Mouse (Mus musculus) embryonic facial prominence, embryonic 10.5 days (tissue): ENCODE results near the gene Zscan20. TPM values are rescaled to one million over a fixed set of nuclear protein-coding genes. Genes with fewer than 3 reads are reported as not detected.

Experiments used
- DNase-seq: peaks from one replicate; pipeline ENCODE4 v3.0.0-alpha.2; 2017; ENCODE audit warnings: low spot score
- H3K27ac ChIP-seq: fragments of 300-500 bp; sonication (generic); replicated peaks from 2 replicates; pipeline ENCODE4 v1.5.1; 2016; ENCODE audit warnings: mild to moderate bottlenecking
- H3K27me3 ChIP-seq: fragments of 300-500 bp; sonication (generic); replicated peaks from 2 replicates; pipeline ENCODE4 v1.6.1; 2016; ENCODE audit warnings: low read depth, mild to moderate bottlenecking; ENCODE audit not compliant: poor library complexity, severe bottlenecking
- H3K36me3 ChIP-seq: fragments of 300-500 bp; sonication (generic); replicated peaks from 2 replicates; pipeline ENCODE4 v1.6.1; 2016; ENCODE audit warnings: mild to moderate bottlenecking, moderate library complexity
- H3K4me1 ChIP-seq: fragments of 300-500 bp; sonication (generic); 2 replicates; pipeline ENCODE4 v1.6.1; 2016
- H3K4me3 ChIP-seq: fragments of 300-500 bp; sonication (generic); 2 replicates; pipeline ENCODE4 v1.5.1; 2016; ENCODE audit warnings: mild to moderate bottlenecking, moderate library complexity
- H3K9me3 ChIP-seq: fragments of 300-500 bp; sonication (generic); 2 replicates; pipeline ENCODE4 v1.6.1; 2016; ENCODE audit warnings: mild to moderate bottlenecking
- WGBS: fragments of 180-500 bp; shearing (Covaris S2); methylation state at CpG from one replicate; pipeline ENCODE4 v1.1.7; 2016; 5-methylcytosine and 5-hydroxymethylcytosine counted together
- polyA plus RNA-seq: library from polyadenylated mRNA; unstranded; fragments of >200 nt; fragmentation: Nextera tagmentation; extraction: Ambion mirVana; gene quantifications from 2 replicates; pipeline ENCODE4 v1.2.1, GENCODE M21; 2016

Gene Zscan20
- polyA plus RNA-seq = 7.1 and 7.8 TPM in 2 replicates

- peak; percentile 98 for DNase-seq
- H3K4me1 ChIP-seq = peaks cover 14% of the 10 kb centered on the region
- H3K4me3 ChIP-seq = peak within 1 kb of the TSS; percentile 82
- H3K27me3 ChIP-seq = 0 out of 2 replicates have a peak, but pooled peaks cover 4% of the 10 kb centered on the region
- peaks cover 17% of the 10 kb centered on the region for H3K36me3 ChIP-seq
- under 1% methylated on average over 24 of the region's 24 CpGs for WGBS
- peak within 1 kb of the TSS; percentile 87 for H3K27ac ChIP-seq
- H3K9me3 ChIP-seq = no peaks in the 10 kb centered on the region
These were observed at the start of gene Zscan20 for GRCm38 (mm10) chr4:128609925-128610402. Gene Zscan20, minus strand, starts transcription at chr4:128610098.

GRCm38 (mm10) chr4:128655446-128655845, 45.5 kb upstream of the Zscan20 start:
- Histone ChIP-seq H3K4me1 (peaks cover 51% of the 10 kb centered on the region), H3K27ac (0 out of 2 replicates have a peak overlapping the region, but pooled peaks have one; percentile 82), H3K9me3 (no peaks in the 10 kb centered on the region), H3K27me3 (peaks cover 31% of the 10 kb centered on the region), H3K36me3 (no peaks in the 10 kb centered on the region), H3K4me3 (peak overlapping the region; percentile 78)
- no peak for DNase-seq
- 8% methylated on average over 12 of the region's 12 CpGs for WGBS

- WGBS = under 1% methylated on average over 85 of the region's 85 CpGs
- H3K9me3 ChIP-seq = no peaks in the 10 kb centered on the region
- DNase-seq = peak; percentile 98
- peaks cover 58% of the 10 kb centered on the region for H3K4me1 ChIP-seq
- H3K27ac ChIP-seq = peak within 1 kb of the TSS; percentile 82
- peaks cover 31% of the 10 kb centered on the region for H3K27me3 ChIP-seq
- H3K4me3 ChIP-seq = peak within 1 kb of the TSS; percentile 78
- no peaks in the 10 kb centered on the region for H3K36me3 ChIP-seq
These were observed 44.8 kb upstream of the Zscan20 start, which contains the start of gene Phc2 for GRCm38 (mm10) chr4:128654505-128655381. Gene Phc2, plus strand, starts transcription at chr4:128654702.

GRCm38 (mm10) chr4:128652584-128653298, 42.8 kb upstream of the Zscan20 start:
- H3K27ac ChIP-seq = peak overlapping the region; percentile 57
- WGBS = 54% methylated on average over 5 of the region's 5 CpGs
- DNase-seq = no peak
- no peaks in the 10 kb centered on the region for H3K9me3 ChIP-seq
- H3K27me3 ChIP-seq = peaks cover 31% of the 10 kb centered on the region
- no peak overlapping the region for H3K4me3 ChIP-seq
- no peaks in the 10 kb centered on the region for H3K36me3 ChIP-seq
- H3K4me1 ChIP-seq = peaks cover 76% of the 10 kb centered on the region

- 75% methylated on average over 3 of the region's 3 CpGs for WGBS
- no peak overlapping the region for H3K4me3 ChIP-seq
- H3K27ac ChIP-seq = 0 out of 2 replicates have a peak overlapping the region, but pooled peaks have one; percentile 8
- peaks cover 20% of the 10 kb centered on the region for H3K27me3 ChIP-seq
- no peaks in the 10 kb centered on the region for H3K36me3 ChIP-seq
- no peak for DNase-seq
- no peaks in the 10 kb centered on the region for H3K9me3 ChIP-seq
- H3K4me1 ChIP-seq = peaks cover 84% of the 10 kb centered on the region
These were observed 41.6 kb upstream of the Zscan20 start for GRCm38 (mm10) chr4:128651530-128651929.

DNA sequence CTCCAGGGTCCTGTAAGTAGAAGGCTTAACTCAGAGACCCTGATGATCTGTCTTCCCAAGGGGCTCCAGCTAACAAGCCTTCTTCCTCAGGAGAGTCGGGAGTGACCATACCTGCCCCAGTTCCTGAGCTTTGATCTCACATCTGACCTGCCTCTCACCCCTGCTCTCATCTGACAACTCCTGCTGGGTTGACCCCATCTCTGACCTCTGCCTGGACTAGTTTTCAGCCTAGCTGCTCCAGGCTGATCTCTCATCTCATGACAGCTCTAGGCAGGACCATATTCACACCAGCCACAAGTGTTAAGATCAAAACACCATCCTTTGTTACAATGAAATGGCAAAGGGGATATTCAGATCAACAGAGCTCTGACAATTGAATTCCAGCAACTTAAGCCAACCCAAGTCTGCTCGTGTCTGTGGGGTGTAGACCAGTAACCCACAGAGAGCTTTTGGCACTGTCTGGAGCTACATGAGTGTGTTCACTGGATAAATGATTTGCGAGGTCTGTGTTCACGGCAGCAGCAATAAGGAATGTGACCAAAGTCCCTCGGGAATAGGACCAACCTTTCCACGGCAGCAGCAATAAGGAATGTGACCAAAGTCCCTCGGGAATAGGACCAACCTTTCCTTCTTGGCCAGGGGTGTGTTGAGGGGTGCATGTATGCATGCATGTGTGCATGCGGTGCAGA, 38.8 kb upstream of the Zscan20 start:
- Histone ChIP-seq H3K27ac (0 out of 2 replicates have a peak overlapping the region, but pooled peaks have one; percentile 10), H3K4me3 (no peak overlapping the region), H3K4me1 (peaks cover 77% of the 10 kb centered on the region), H3K27me3 (no peaks in the 10 kb centered on the region), H3K36me3 (no peaks in the 10 kb centered on the region), H3K9me3 (no peaks in the 10 kb centered on the region)
- 59% methylated on average over 8 of the region's 8 CpGs for whole genome bisulfite sequencing
- no peak for DNase-seq

GRCm38 (mm10) chr4:128646762-128647161, 36.9 kb upstream of the Zscan20 start:
- 37% methylated on average over 7 of the region's 7 CpGs for WGBS
- no peaks in the 10 kb centered on the region for H3K36me3 ChIP-seq
- H3K9me3 ChIP-seq = no peaks in the 10 kb centered on the region
- peak; percentile 40 for DNase-seq
- H3K4me1 ChIP-seq = peaks cover 74% of the 10 kb centered on the region
- no peaks in the 10 kb centered on the region; the same call in 1 of the 2 replicates for H3K27me3 ChIP-seq
- H3K4me3 ChIP-seq = no peak overlapping the region
- peak overlapping the region; percentile 20; the same call in 1 of the 2 replicates for H3K27ac ChIP-seq

GRCm38 (mm10) chr4:128645896-128646295, 36.0 kb upstream of the Zscan20 start:
- Histone ChIP-seq H3K9me3 (no peaks in the 10 kb centered on the region), H3K4me1 (peaks cover 71% of the 10 kb centered on the region), H3K4me3 (no peak overlapping the region), H3K27ac (0 out of 2 replicates have a peak overlapping the region, but pooled peaks have one; percentile 42), H3K27me3 (no peaks in the 10 kb centered on the region; the same call in 1 of the 2 replicates), H3K36me3 (no peaks in the 10 kb centered on the region)
- no peak for DNase-seq
- WGBS = 57% methylated on average over 6 of the region's 6 CpGs

DNA sequence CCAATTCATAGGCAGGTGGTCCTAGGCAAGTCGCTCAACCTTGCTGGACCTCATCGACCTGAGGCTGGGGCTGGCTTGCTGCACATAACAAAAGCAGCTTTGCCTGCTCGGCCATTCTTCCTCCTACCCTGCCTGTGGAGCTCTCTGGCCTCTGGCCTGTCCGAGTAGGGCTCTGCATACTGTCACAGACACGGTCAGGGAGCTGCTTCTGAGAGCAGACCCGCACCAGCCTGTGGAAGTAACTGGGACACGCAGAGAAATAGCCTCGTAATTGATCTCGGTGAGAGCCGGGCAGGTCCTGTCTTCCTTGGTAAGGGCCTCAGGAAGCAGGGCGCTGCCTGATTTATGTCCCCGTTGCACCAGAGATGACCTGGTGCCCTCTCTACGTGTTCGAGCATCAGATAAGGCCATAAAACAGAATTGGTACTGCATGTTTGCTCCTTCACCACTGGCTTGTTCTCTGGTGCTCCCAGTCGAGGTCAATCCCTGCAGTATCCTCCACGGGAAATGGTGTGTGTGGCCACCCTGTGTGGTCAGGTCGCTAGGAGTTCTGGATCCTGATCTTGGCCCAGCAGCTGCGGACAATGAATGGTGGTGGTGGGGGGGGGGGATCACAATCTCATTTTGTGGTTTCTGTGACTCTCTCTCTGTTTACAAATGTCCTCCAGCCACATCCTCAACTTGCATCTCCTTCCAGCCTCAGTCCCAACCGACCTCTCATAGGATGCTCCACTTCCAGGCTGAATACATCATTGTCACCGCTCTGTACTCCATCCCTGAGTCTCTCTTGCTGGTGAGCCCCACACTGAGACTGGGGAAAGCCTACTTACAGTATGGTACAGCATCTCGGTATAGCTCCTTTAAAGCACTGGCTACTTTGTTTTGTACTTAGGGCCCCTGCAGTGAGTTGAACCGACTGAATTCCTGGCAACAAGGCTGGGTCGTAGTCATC, 32.1 kb upstream of the Zscan20 start:
- 57% methylated on average over 23 of the region's 23 CpGs for WGBS
- H3K27me3 ChIP-seq = no peaks in the 10 kb centered on the region; the same call in 1 of the 2 replicates
- peaks cover 52% of the 10 kb centered on the region for H3K4me1 ChIP-seq
- H3K9me3 ChIP-seq = no peaks in the 10 kb centered on the region
- DNase-seq = no peak
- H3K27ac ChIP-seq = peak overlapping the region; percentile 61
- no peaks in the 10 kb centered on the region for H3K36me3 ChIP-seq
- no peak overlapping the region for H3K4me3 ChIP-seq

DNA sequence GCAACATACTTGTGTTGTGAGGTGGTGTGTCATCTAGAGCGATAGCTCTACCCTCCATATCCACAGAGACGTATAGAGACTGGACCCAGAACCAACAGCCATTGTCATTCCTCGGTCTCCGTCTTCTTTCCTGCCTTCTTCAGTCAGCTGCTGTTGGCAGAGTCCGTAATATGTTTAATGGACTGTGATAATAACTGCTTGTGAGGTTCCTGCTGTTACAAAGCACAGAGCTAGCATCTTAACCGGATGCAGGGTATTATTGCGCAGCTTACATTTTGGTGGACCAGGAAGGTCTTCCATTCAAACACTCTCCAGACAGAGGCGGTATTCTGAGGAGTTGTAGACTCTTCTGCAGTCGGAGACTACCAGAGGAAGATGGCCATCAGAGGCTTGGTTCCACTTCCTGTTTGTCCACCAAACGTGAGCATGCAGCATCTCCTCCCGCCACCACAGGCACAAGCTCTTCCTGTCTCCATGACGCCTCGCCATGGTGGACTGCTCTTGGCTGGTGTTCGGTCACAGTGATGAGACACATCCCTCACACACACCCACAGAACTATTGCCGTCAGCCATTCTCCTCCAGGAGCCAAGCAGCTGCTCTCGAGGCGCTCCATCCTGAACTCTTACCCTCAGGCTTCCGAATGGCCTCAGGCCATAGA, 28.5 kb upstream of the Zscan20 start:
- Histone ChIP-seq H3K4me1 (peaks cover 46% of the 10 kb centered on the region), H3K4me3 (no peak overlapping the region), H3K36me3 (no peaks in the 10 kb centered on the region), H3K27me3 (no peaks in the 10 kb centered on the region; the same call in 1 of the 2 replicates), H3K9me3 (no peaks in the 10 kb centered on the region), H3K27ac (peak overlapping the region; percentile 58)
- DNase-seq = no peak
- WGBS = 87% methylated on average over 18 of the region's 18 CpGs

- Histone ChIP-seq H3K4me3 (no peak overlapping the region), H3K36me3 (no peaks in the 10 kb centered on the region), H3K4me1 (peaks cover 43% of the 10 kb centered on the region), H3K27me3 (no peaks in the 10 kb centered on the region; the same call in 1 of the 2 replicates), H3K27ac (peak overlapping the region; percentile 48), H3K9me3 (no peaks in the 10 kb centered on the region)
- 49% methylated on average over 11 of the region's 11 CpGs for WGBS
- DNase-seq = no peak
These were observed 27.4 kb upstream of the Zscan20 start for GRCm38 (mm10) chr4:128637250-128637649.
